Comparison of ENCODE assay signal across 12 mouse cellular contexts in genomic region chr5:119204736-119205135, GRCm38 (mm10).
A peak's percentile ranks its signal among the peaks of the same experiment; 100 is the strongest.
DNase-seq lines count a peak whose midpoint lies in the region.
"Had no signal": no experiment of that assay in that cellular context is flagged by ENCODE, and none has a peak within 500 bp of the region (broad histone marks: within the 10 kb centered on the region; RNA-seq: fewer than 3 reads in every experiment).

No protein-coding gene starts in this region.

- peak; percentile 45 to 57 for DNase-seq in cerebellum, postnatal 10 days
- DNase-seq in cerebellum, adult 9-10 months: no peak
- DNase-seq in left cerebral cortex, postnatal 4 days: peak; percentile 55
- no peak for DNase-seq in left cerebral cortex, postnatal 25 days (ENCODE audit: low spot score in 2 of 2)
- peak; percentile 26 for DNase-seq in ovary, postnatal 36 days (ENCODE audit: low spot score)
- DNase-seq in ovary, adult 18-20 months (ENCODE audit: low spot score): no peak
- DNase-seq in c-Kit-positive CD71-positive TER-119-positive erythroid progenitor cells, embryonic 14.5 days (ENCODE audit: low spot score): no peak
- DNase-seq: cerebellum, adult 8-10 months; heart, postnatal 4 days; kidney, adult 9 months; kidney, postnatal 14 days; liver, postnatal 0 days had no signal

- intact Hi-C loops in left cerebral cortex, postnatal 4 days (cut with DNase I): no loop called here
- intact Hi-C loops in left cerebral cortex, postnatal 25 days (cut with DNase I): no loop called here

Comparison
In these comparisons a context has a peak if more than half of its experiments do, and no peak if none do; other contexts are left out.
1. DNase-seq: peak in cerebellum, postnatal 10 days (2 of 2), left cerebral cortex, postnatal 4 days (single experiment) and ovary, postnatal 36 days (single experiment); none in cerebellum, adult 9-10 months (single experiment), left cerebral cortex, postnatal 25 days (0 of 2), ovary, adult 18-20 months (single experiment) and c-Kit-positive CD71-positive TER-119-positive erythroid progenitor cells, embryonic 14.5 days (single experiment).